Mouse (Mus musculus): ENCODE results near the gene Col6a1.

GRCm38 (mm10) chr10:76668261-76668946, 57.6 kb downstream of the Col6a1 start:
- TF ChIP-seq CTCF (IDR thresholded peaks at IDR 0.05; ENCODE audit: insufficient read depth, low read depth, low read length) (no peak), POLR2A (IDR thresholded peaks at IDR 0.05; ENCODE audit: insufficient read depth, low read depth, low read length) (no peak)
